Mouse (Mus musculus): ENCODE data around the gene Il2rb. TPM values are rescaled to one million over a fixed set of nuclear protein-coding genes. Genes with fewer than 3 reads are reported as not detected.

Gene Il2rb
- total and polyA plus RNA-seq, 3 experiments, result 0.04 TPM; not detected in 2

DNA sequence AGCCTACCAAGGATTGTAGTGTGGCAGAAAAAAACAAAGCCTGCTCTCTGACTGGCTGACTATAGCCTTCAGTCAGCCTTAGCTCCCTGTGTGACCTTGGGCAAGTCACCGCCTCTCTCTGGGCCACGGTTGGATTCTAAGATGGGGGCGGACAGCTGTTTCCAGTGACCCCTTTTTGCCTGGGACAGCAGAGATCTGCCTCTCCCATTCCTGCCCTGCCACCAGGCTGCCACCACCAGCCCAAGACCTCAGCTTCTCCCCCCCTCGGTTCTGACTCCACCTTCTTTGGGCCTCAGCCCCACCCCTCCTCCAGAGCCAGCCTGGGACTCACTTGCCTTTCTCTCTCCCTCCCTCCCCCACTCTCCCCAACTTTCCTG is 57.1 kb downstream of the Il2rb start:
- Histone ChIP-seq H3K79me2 (ENCODE audit: control insufficient read depth, insufficient read depth, low read length, poor library complexity) (no peaks in the 10 kb centered on the region), H3K27me3 (ENCODE audit: control insufficient read depth in 1 of 2, insufficient read depth in 2 of 2, low read length in 2 of 2) (no peaks in the 10 kb centered on the region), H3K9me3 (replicated peaks; ENCODE audit: insufficient read depth, low read length) (no peaks in the 10 kb centered on the region), H3K9ac (ENCODE audit: control insufficient read depth, low read depth, low read length, poor library complexity, severe bottlenecking) (peak overlapping the region; percentile 26), H3K4me3 (ENCODE audit: control insufficient read depth in 1 of 2, insufficient read depth in 1 of 2, low read depth in 2 of 2, low read length in 2 of 2) (peak overlapping the region; percentile 41 to 48; a peak in 3 of 4 replicates), H3K4me1 (ENCODE audit: control insufficient read depth in 1 of 2, insufficient read depth in 2 of 2, low read length in 2 of 2) (peaks cover 13 to 21% of the 10 kb centered on the region in 2 experiments), H3K36me3 (ENCODE audit: control insufficient read depth in 1 of 2, insufficient read depth in 2 of 2, low read length in 2 of 2) (peaks cover 0 to 7% of the 10 kb centered on the region in 2 experiments; a peak in 2 of 4 replicates), H3K27ac (ENCODE audit: control insufficient read depth, low read depth, low read length) (peak overlapping the region; percentile 60)
- TF ChIP-seq E2F4 (IDR thresholded peaks at IDR 0.05; ENCODE audit: borderline replicate concordance, low read depth, low read length), result no peak
- no peak for TF ChIP-seq ZC3H11A (IDR thresholded peaks at IDR 0.05; ENCODE audit: low read depth, low read length)
- no peak for TF ChIP-seq MEF2A (IDR thresholded peaks at IDR 0.05; ENCODE audit: extremely low read depth, insufficient replicate concordance, low read depth, low read length, poor library complexity, severe bottlenecking)
- no peak for TF ChIP-seq SIN3A (IDR thresholded peaks at IDR 0.05; ENCODE audit: low read length)
- no peak for TF ChIP-seq RAD21 (IDR thresholded peaks at IDR 0.05; ENCODE audit: low read depth, low read length)
- no peak for TF ChIP-seq RCOR1 (IDR thresholded peaks at IDR 0.05; ENCODE audit: low read depth, low read length)
- no peak for TF ChIP-seq KAT2A (conservative IDR thresholded peaks at IDR 0.05; ENCODE audit: low read depth, low read length)
- TF ChIP-seq HCFC1 (IDR thresholded peaks at IDR 0.05; ENCODE audit: low read depth, low read length), result no peak
- TF ChIP-seq ZNF384 (IDR thresholded peaks at IDR 0.05; ENCODE audit: low read depth, low read length), result no peak
- no peak for TF ChIP-seq SMC3 (IDR thresholded peaks at IDR 0.05; ENCODE audit: low read depth, low read length)
- TF ChIP-seq NELFE (IDR thresholded peaks at IDR 0.05; ENCODE audit: low read depth, low read length), result no peak
- TF ChIP-seq MXI1 (IDR thresholded peaks at IDR 0.05; ENCODE audit: low read depth, low read length), result no peak
- TF ChIP-seq ELF1 (IDR thresholded peaks at IDR 0.05; ENCODE audit: low read depth, low read length), result no peak
- no peak for TF ChIP-seq USF1 (IDR thresholded peaks at IDR 0.05; ENCODE audit: low read depth, low read length)
- DNase-seq (ENCODE audit: low read depth, low spot score), result no peak

DNA sequence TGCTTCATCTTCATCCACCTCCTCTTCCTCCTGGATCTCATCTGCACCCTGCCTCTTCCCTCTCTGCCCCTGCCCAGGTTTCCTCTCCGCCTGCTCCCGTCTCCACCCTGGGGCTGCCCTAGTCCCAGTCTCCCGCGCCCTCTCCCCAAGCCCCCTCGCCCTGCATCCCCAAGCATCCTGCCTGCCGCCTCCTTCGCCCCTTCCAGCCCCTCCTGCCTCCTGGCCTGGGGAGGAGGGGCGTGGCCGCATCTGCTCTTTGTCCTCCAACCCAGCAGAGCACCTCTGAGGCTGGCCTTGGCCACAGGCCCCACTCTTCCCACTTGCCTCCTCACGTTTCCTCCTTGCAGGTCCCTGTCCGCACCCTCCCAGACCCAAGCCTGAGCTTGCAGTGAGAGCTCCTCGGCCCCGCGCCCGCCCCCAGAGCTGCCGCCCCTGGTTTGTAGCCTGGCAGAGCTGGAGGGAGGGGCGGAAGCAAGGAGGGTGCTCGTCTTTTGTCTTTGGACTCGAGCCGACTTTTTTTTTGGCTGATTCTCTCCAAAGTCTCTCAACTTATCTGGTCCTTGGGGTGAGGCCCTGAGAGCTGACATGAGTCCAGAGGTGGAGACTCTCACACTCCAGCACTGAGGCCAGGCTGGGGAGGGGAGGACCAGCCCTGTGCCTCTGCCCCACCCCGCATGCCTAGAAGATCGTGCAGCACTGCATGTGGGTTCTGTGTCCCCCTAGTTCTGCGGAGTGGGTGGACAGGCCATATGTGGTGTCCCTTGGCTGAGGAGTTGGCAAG is 57.6 kb downstream of the Il2rb start:
- H3K27me3 ChIP-seq (ENCODE audit: control insufficient read depth in 1 of 2, insufficient read depth in 2 of 2, low read length in 2 of 2), result no peaks in the 10 kb centered on the region

More for the DNA sequence above, 57.6 kb downstream of the Il2rb start:
- H3K79me2 ChIP-seq (ENCODE audit: control insufficient read depth, insufficient read depth, low read length, poor library complexity), result no peaks in the 10 kb centered on the region
- peak overlapping the region; percentile 41 to 48 for H3K4me3 ChIP-seq (ENCODE audit: control insufficient read depth in 1 of 2, insufficient read depth in 1 of 2, low read depth in 2 of 2, low read length in 2 of 2)
- H3K4me1 ChIP-seq (ENCODE audit: control insufficient read depth in 1 of 2, insufficient read depth in 2 of 2, low read length in 2 of 2), result peaks cover 13 to 21% of the 10 kb centered on the region in 2 experiments
- peaks cover 0 to 7% of the 10 kb centered on the region in 2 experiments; a peak in 2 of 4 replicates for H3K36me3 ChIP-seq (ENCODE audit: control insufficient read depth in 1 of 2, insufficient read depth in 2 of 2, low read length in 2 of 2)
- TF ChIP-seq UBTF (IDR thresholded peaks at IDR 0.05; ENCODE audit: borderline replicate concordance, insufficient read depth, low read depth, low read length), result no peak
- no peak for TF ChIP-seq POLR2AphosphoS2 (IDR thresholded peaks at IDR 0.05; ENCODE audit: low read length)
- TF ChIP-seq RCOR1 (IDR thresholded peaks at IDR 0.05; ENCODE audit: low read depth, low read length), result peak; percentile 29; the same call in 1 of the 2 replicates
- TF ChIP-seq JUND (IDR thresholded peaks at IDR 0.05; ENCODE audit: low read depth, low read length), result no peak
- TF ChIP-seq ZNF384 (IDR thresholded peaks at IDR 0.05; ENCODE audit: low read depth, low read length), result peak; percentile 86
- TF ChIP-seq POLR2AphosphoS5 (IDR thresholded peaks at IDR 0.05; ENCODE audit: borderline replicate concordance, low read depth, low read length), result no peak
- no peak for TF ChIP-seq KAT2A (conservative IDR thresholded peaks at IDR 0.05; ENCODE audit: low read depth, low read length)
- peak; percentile 73 for TF ChIP-seq MAZ (IDR thresholded peaks at IDR 0.05; ENCODE audit: low read depth, low read length)
- 0 out of 2 replicates have a peak, but pooled peaks have one; percentile 38 for TF ChIP-seq ELF1 (IDR thresholded peaks at IDR 0.05; ENCODE audit: low read depth, low read length)
- TF ChIP-seq SIN3A (IDR thresholded peaks at IDR 0.05; ENCODE audit: low read length), result peak; percentile 24; the same call in 1 of the 2 replicates
- 0 out of 4 replicates have a peak, but pooled peaks of 1 of the 2 experiments have one; percentile 31 for TF ChIP-seq EP300 (IDR thresholded peaks at IDR 0.05; ENCODE audit: low read depth in 1 of 2, low read length in 2 of 2)
- TF ChIP-seq E2F4 (IDR thresholded peaks at IDR 0.05; ENCODE audit: borderline replicate concordance, low read depth, low read length), result no peak
- no peak for TF ChIP-seq MYC (IDR thresholded peaks at IDR 0.05; ENCODE audit: low read depth, low read length)
- TF ChIP-seq TCF12 (IDR thresholded peaks at IDR 0.05; ENCODE audit: low read depth, low read length), result no peak
- peak in 1 of 2 experiments; percentile 50; a peak in 1 of 4 replicates for TF ChIP-seq POLR2A (IDR thresholded peaks at IDR 0.05; ENCODE audit: control insufficient read depth in 1 of 2, insufficient read depth in 1 of 2, low read depth in 1 of 2, low read length in 2 of 2, poor library complexity in 1 of 2)
- TF ChIP-seq ETS1 (IDR thresholded peaks at IDR 0.05; ENCODE audit: low read depth, low read length), result peak; percentile 38; the same call in 1 of the 2 replicates
- no peak for TF ChIP-seq TAL1 (IDR thresholded peaks at IDR 0.05; ENCODE audit: low read length)
- DNase-seq (ENCODE audit: low read depth, low spot score), result peak; percentile 89
- H3K9me3 ChIP-seq (replicated peaks; ENCODE audit: insufficient read depth, low read length), result no peaks in the 10 kb centered on the region
- H3K27ac ChIP-seq (ENCODE audit: control insufficient read depth, low read depth, low read length), result peak overlapping the region; percentile 60
- H3K9ac ChIP-seq (ENCODE audit: control insufficient read depth, low read depth, low read length, poor library complexity, severe bottlenecking), result peak overlapping the region; percentile 33

All from MEL (cell line).